11 mouse cellular contexts compared by ENCODE assay signal in genomic region chr11:113776851-113777511, GRCm38 (mm10). TPM values are rescaled to one million over a fixed set of nuclear protein-coding genes. Genes with fewer than 3 reads are reported as not detected.
DNase-seq lines count a peak whose midpoint lies in the region; ATAC-seq and TF ChIP-seq lines count a peak whose summit lies in the region.
"Had no signal": no experiment of that assay in that cellular context is flagged by ENCODE, and none has a peak within 500 bp of the region (broad histone marks: within the 10 kb centered on the region; RNA-seq: fewer than 3 reads in every experiment).

No protein-coding gene starts in this region.

- H3K4me2 ChIP-seq in lung, embryonic 16.5 days (ENCODE audit: low read depth, low read length), result 0 out of 2 replicates have a peak overlapping the region, but pooled peaks have one; percentile 6
- H3K4me2 ChIP-seq: forebrain, embryonic 15.5 days had no signal

- no peaks in the 10 kb centered on the region for H3K9me3 ChIP-seq in lung, embryonic 16.5 days (ENCODE audit: control insufficient read depth, low read length)
- H3K9me3 ChIP-seq: forebrain, embryonic 15.5 days had no signal

- no peak for TF ChIP-seq EP300 in heart, adult 2 months (IDR thresholded peaks at IDR 0.05; ENCODE audit: insufficient read depth, low read depth, low read length)

- H3K27me3 ChIP-seq in heart, adult 2 months (ENCODE audit: control insufficient read depth, insufficient read depth, low read length), result no peaks in the 10 kb centered on the region
- no peaks in the 10 kb centered on the region for H3K27me3 ChIP-seq in lung, embryonic 16.5 days (ENCODE audit: control insufficient read depth, insufficient read depth, low read depth, low read length)
- H3K27me3 ChIP-seq: forebrain, embryonic 15.5 days had no signal

- ATAC-seq in lung, embryonic 16.5 days (ENCODE audit: low read depth), result no peak
- 0 out of 2 replicates have a peak, but pooled peaks have one; percentile 23 for ATAC-seq in common myeloid progenitor, adult 5-6 weeks (replicated peaks; ENCODE audit: low read depth, poor library complexity, severe bottlenecking)
- peak; percentile 88 for ATAC-seq in monocyte, adult 5-6 weeks (replicated peaks; ENCODE audit: insufficient number of reproducible peaks, low FRiP score, low TSS enrichment, poor library complexity, severe bottlenecking)
- ATAC-seq: forebrain, embryonic 15.5 days had no signal

- H3K36me3 ChIP-seq in heart, adult 2 months (ENCODE audit: control insufficient read depth, insufficient read depth, low read length), result no peaks in the 10 kb centered on the region
- no peaks in the 10 kb centered on the region for H3K36me3 ChIP-seq in lung, embryonic 16.5 days (ENCODE audit: control insufficient read depth, insufficient read depth, low read length)
- H3K36me3 ChIP-seq: forebrain, embryonic 15.5 days had no signal

- 76% methylated on average over 14 of the region's 14 CpGs for WGBS in heart, adult 2 months
- WGBS in lung, embryonic 16.5 days, result 61% methylated on average over 14 of the region's 14 CpGs

- no peak for DNase-seq in heart, adult 2 months
- DNase-seq in heart, postnatal 10 days, result no peak
- no peak for DNase-seq in lung, postnatal 4 days
- DNase-seq in layer of hippocampus, postnatal 25 days (ENCODE audit: extremely low spot score in 1 of 2, low spot score in 1 of 2), result no peak
- DNase-seq in c-Kit-positive CD71-positive TER-119-positive erythroid progenitor cells, embryonic 14.5 days (ENCODE audit: low spot score), result no peak
- DNase-seq: lung, adult 18-20 months; retina, postnatal 1 day had no signal

- H3K9ac ChIP-seq in heart, adult 2 months (ENCODE audit: low read depth, low read length), result no peak overlapping the region
- H3K9ac ChIP-seq in lung, embryonic 16.5 days (ENCODE audit: low read length), result no peak overlapping the region
- H3K9ac ChIP-seq: forebrain, embryonic 15.5 days had no signal

- H3K79me2 ChIP-seq in heart, adult 2 months (replicated peaks; ENCODE audit: control insufficient read depth, insufficient read depth, low read length), result no peaks in the 10 kb centered on the region

- intact Hi-C loops in heart, adult 2 months (cut with DNase I), result no loop called here
- intact Hi-C loops in heart, postnatal 10 days (cut with DNase I), result no loop called here

- H3K27ac ChIP-seq in heart, adult 2 months, result peak overlapping the region; percentile 31; the same call in 1 of the 2 replicates
- H3K27ac ChIP-seq in lung, embryonic 16.5 days (ENCODE audit: low read length), result peak overlapping the region; percentile 66; the same call in 1 of the 2 replicates
- H3K27ac ChIP-seq: forebrain, embryonic 15.5 days had no signal

- TF ChIP-seq CTCF in heart, adult 2 months (IDR thresholded peaks at IDR 0.05), result no peak

- H3K4me1 ChIP-seq in heart, adult 2 months (ENCODE audit: control insufficient read depth, insufficient read depth, low read length), result peaks cover 13% of the 10 kb centered on the region
- H3K4me1 ChIP-seq in lung, embryonic 16.5 days (replicated peaks; ENCODE audit: control insufficient read depth, insufficient read depth, low read length), result peaks cover 46% of the 10 kb centered on the region

- H3K4me3 ChIP-seq in heart, adult 2 months, result no peak overlapping the region
- H3K4me3 ChIP-seq in lung, embryonic 16.5 days (ENCODE audit: low read length), result no peak overlapping the region
- H3K4me3 ChIP-seq: forebrain, embryonic 15.5 days had no signal

- TF ChIP-seq POLR2A in heart, adult 2 months (IDR thresholded peaks at IDR 0.05; ENCODE audit: insufficient read depth, low read depth, low read length), result no peak

RNA-seq across cellular contexts. Expression of gene Cdc42ep4, which starts 25.3 kb away (rescaled TPM):
- 10 to 100 TPM; 20.6 to 23.2 TPM for total RNA-seq in heart, adult 2 months (2021)
- polyA plus RNA-seq in heart, adult 2 months (2012; rRNA removed), result 12.3 and 12.9 TPM in 2 replicates
- total RNA-seq in heart, postnatal 10 days (2021), result 10 to 100 TPM; 23.6 to 33.0 TPM
- polyA plus RNA-seq in lung, embryonic 16.5 days (2015; fragmentation: Nextera tagmentation; extraction: Ambion mirVana), result 129 and 130 TPM in 2 replicates
- total RNA-seq in common myeloid progenitor, adult 5-6 weeks (2017), result 10.9 and 12.4 TPM in 2 replicates
- 12.2 to 24.2 TPM (median 16.6 TPM) in 3 replicates for total RNA-seq in monocyte, adult 5-6 weeks (2017)
- 10 to 100 TPM; 41.4 to 41.8 TPM for total RNA-seq in layer of hippocampus, postnatal 25 days (2021)
